Mouse (Mus musculus) cortical plate, adult 2 months (tissue): Measurements from ENCODE around the gene Gm4216.
"Not testable (repeated sequence)": the region's sequence is repeated elsewhere in the genome, so short reads cannot be mapped to it uniquely, and the experiment has no call there.

Source experiments
- CTCF ChIP-seq: fragments of 200-500 bp; IDR thresholded peaks from 2 replicates; pipeline ENCODE4 v1.5.1; 2011; ENCODE audit warnings: mild to moderate bottlenecking, control low read depth, low read length; ENCODE audit not compliant: insufficient read depth; ENCODE audit errors: extremely low read depth
- POLR2A ChIP-seq: fragments of 200-500 bp; IDR thresholded peaks from 2 replicates; pipeline ENCODE4 v1.6.1; 2011; ENCODE audit warnings: mild to moderate bottlenecking, low read length, control low read depth; ENCODE audit not compliant: insufficient read depth; ENCODE audit errors: extremely low read depth

DNA sequence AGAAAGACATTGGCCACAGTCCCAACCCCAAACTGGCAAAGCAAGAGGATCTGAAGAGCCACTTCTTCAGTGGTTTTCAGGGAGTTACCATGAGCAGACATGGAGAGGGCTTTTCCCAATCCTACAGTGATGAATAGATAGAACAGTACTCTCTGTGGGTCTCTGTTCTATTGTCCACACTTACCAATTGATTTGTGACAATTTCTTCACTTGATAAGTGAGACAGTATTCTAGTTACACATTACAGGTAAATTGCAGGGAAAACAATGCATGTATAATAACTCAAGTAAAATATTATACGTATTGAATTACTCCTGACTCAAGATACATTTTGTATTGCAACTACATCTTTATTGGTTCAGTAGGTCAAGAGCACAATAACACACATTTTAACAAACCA, 47.6 kb upstream of the Gm4216 start, which contains the start of gene Gm8720:
- not testable (repeated sequence) for TF ChIP-seq CTCF, POLR2A
